Mouse (Mus musculus): ENCODE results near the gene Hmgb2.

Gene Hmgb2

DNA sequence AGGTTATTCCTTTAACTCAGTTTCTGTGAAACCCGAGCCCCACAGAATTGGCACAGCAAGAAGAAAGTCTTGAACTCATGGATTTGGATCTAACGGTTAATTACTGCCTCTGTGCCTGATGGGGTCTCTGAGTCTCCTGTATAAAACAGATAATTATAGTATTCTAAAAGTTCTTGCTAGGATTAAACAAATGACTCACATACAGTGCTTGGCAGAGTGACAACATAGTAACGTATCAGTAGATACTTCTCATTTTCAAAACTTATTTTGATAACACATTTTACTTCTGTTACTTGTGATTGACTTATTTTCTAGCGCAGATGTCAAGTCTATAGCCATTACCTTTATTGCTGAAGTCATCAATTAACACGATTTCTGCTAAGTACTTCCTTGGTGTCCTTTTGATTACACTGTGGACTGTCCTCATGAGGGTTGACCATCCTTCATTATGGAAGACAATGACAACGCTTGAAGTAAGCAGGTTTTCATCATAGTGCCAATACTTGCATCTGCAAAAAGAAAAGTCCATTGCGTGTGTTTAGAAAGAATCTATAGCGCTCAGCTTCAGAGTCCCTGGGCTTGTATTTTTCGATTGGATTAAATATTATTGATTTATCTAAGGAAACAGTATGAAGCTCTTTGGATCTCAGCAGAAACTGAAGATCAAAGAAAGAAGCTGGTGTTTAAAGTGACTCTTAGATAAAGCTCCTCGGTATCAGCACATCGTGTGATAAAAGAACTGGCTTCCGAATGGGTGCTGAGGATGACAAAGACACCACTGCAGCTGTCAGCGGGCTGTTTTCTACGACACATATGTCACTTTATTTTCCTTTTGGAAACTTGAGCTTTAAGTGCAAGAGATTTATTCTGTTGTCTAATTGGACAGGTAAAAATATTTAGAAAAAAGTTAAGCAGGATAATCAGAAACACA, 40.7 kb downstream of the Hmgb2 start:
- intact Hi-C loops (cut with DNase I): no loop called here

DNA sequence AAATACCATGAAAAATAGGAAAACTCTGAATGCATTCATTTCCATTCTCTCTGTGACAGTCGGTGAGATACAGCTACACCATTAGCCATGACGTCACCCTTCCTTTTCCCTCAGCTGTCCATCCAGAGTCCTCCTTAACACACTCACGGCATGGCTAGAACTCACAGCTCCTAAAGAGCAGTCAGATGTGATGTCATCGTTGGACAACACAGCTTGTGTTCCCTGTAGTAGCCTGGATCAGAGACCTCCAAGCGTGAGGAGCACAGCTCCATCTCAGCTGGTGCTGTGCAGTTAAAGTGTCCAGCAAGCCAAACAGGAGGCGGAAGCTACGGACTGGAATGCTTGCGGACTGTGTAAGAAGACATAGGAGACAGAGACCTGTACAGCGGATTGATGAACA, 49.2 kb downstream of the Hmgb2 start:
- intact Hi-C loops (cut with DNase I): no loop called here

- intact Hi-C loops (cut with DNase I): no loop called here
These were observed 51.0 kb downstream of the Hmgb2 start for GRCm38 (mm10) chr8:57562741-57563140.

DNA sequence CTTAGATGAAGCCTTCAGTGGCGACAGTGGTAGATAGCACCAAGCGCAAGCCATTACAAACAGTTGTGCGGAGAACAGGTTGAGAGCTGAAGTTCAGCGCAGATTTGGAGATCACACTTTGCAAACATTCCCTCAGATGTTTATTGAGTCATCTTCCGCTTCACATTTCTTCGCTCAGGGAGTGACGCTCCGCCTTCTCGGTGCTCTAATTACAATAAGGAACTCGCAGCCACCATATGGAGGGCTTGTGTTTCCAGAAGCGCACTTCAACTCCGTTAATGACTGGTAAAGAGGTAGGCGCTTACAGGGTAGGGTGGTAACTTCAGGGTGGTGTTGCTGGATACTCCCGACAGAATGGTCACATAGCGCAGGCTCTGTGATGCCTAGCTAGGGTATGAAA, 52.0 kb downstream of the Hmgb2 start:
- intact Hi-C loops (cut with DNase I): no loop called here

GRCm38 (mm10) chr8:57565039-57565438, 53.3 kb downstream of the Hmgb2 start:
- intact Hi-C loops (cut with DNase I): no loop called here

Measured in adrenal gland (tissue).